Comparison of ENCODE assay signal across 9 mouse cellular contexts in genomic region chr4:58266294-58266693, GRCm38 (mm10). TPM values are rescaled to one million over a fixed set of nuclear protein-coding genes. Genes with fewer than 3 reads are reported as not detected.
DNase-seq lines count a peak whose midpoint lies in the region; ATAC-seq and TF ChIP-seq lines count a peak whose summit lies in the region.
"Had no signal": no experiment of that assay in that cellular context is flagged by ENCODE, and none has a peak within 500 bp of the region (broad histone marks: within the 10 kb centered on the region; RNA-seq: fewer than 3 reads in every experiment).

No protein-coding gene starts in this region.

- no peaks in the 10 kb centered on the region for H3K27me3 ChIP-seq in hindbrain, embryonic 14.5 days (ENCODE audit: control insufficient read depth, insufficient read depth, low read length)
- H3K27me3 ChIP-seq in neural tube, embryonic 15.5 days (replicated peaks), result no peaks in the 10 kb centered on the region
- H3K27me3 ChIP-seq: megakaryocyte, embryonic 14.5 days had no signal

- no peak overlapping the region for H3K4me2 ChIP-seq in hindbrain, embryonic 14.5 days (replicated peaks)
- no peak overlapping the region for H3K4me2 ChIP-seq in neural tube, embryonic 15.5 days

- H3K9me3 ChIP-seq in hindbrain, embryonic 14.5 days (ENCODE audit: control insufficient read depth, low read length), result no peaks in the 10 kb centered on the region
- H3K9me3 ChIP-seq in neural tube, embryonic 15.5 days (replicated peaks), result no peaks in the 10 kb centered on the region

- H3K27ac ChIP-seq in hindbrain, embryonic 14.5 days, result no peak overlapping the region
- H3K27ac ChIP-seq in neural tube, embryonic 15.5 days (replicated peaks), result no peak overlapping the region

- H3K9ac ChIP-seq in hindbrain, embryonic 14.5 days, result no peak overlapping the region
- no peak overlapping the region for H3K9ac ChIP-seq in neural tube, embryonic 15.5 days (replicated peaks)

- peak; percentile 53; the same call in 1 of the 2 replicates for ATAC-seq in hindbrain, embryonic 14.5 days (ENCODE audit: low FRiP score)
- ATAC-seq in neural tube, embryonic 15.5 days (ENCODE audit: low FRiP score), result no peak

- TF ChIP-seq POLR2A in brain, embryonic 14.5 days (IDR thresholded peaks at IDR 0.05; ENCODE audit: borderline replicate concordance, extremely low read depth, insufficient read depth, insufficient read length, poor library complexity, severe bottlenecking), result no peak

- H3K4me3 ChIP-seq in hindbrain, embryonic 14.5 days (replicated peaks; ENCODE audit: low read length), result no peak overlapping the region
- H3K4me3 ChIP-seq in neural tube, embryonic 15.5 days (replicated peaks), result no peak overlapping the region
- H3K4me3 ChIP-seq: megakaryocyte, embryonic 14.5 days had no signal

- H3K36me3 ChIP-seq in hindbrain, embryonic 14.5 days (replicated peaks; ENCODE audit: control insufficient read depth, insufficient read depth), result no peaks in the 10 kb centered on the region
- H3K36me3 ChIP-seq in neural tube, embryonic 15.5 days, result no peaks in the 10 kb centered on the region

- DNase-seq in heart, postnatal 4 days, result peak; percentile 55
- no peak for DNase-seq in heart, adult 11 months
- peak; percentile 19 for DNase-seq in ovary, postnatal 36 days (ENCODE audit: low spot score)
- DNase-seq in ovary, adult 18-20 months (ENCODE audit: low spot score), result no peak
- peak; percentile 72 for DNase-seq in brain, embryonic 14.5 days (ENCODE audit: low read depth)
- peak; percentile 78 for DNase-seq in hindbrain, embryonic 14.5 days (ENCODE audit: low spot score)
- DNase-seq in right cerebral cortex, postnatal 4 days, result peak; percentile 74

- H3K4me1 ChIP-seq in hindbrain, embryonic 14.5 days (replicated peaks; ENCODE audit: control insufficient read depth, insufficient read depth, low read length), result no peaks in the 10 kb centered on the region
- no peaks in the 10 kb centered on the region for H3K4me1 ChIP-seq in neural tube, embryonic 15.5 days

- WGBS in hindbrain, embryonic 14.5 days, result 59% methylated on average over 7 of the region's 7 CpGs
- WGBS in neural tube, embryonic 15.5 days, result 59% methylated on average over 7 of the region's 7 CpGs

- peak; percentile 71; the same call in 1 of the 2 replicates for TF ChIP-seq CTCF in brain, embryonic 14.5 days (IDR thresholded peaks at IDR 0.05; ENCODE audit: borderline replicate concordance, extremely low read depth, insufficient read depth, insufficient read length)

RNA-seq across cellular contexts. Expression of gene Musk, which starts 19.5 kb away (rescaled TPM):
- under 1 TPM; 0.38 to 0.47 TPM for total RNA-seq in heart, postnatal 4 days (2021)
- polyA plus RNA-seq in brain, embryonic 14.5 days (2012; rRNA removed), result 0.03 and 0.10 TPM in 2 replicates
- polyA plus RNA-seq in hindbrain, embryonic 14.5 days (2014; fragmentation: Nextera tagmentation; extraction: Ambion mirVana), result 0.05 TPM in 1 of 2 replicates, not detected in the other
- 0.42 and 0.50 TPM in 2 replicates for polyA plus RNA-seq in neural tube, embryonic 15.5 days (2015; fragmentation: Nextera tagmentation; extraction: Ambion mirVana)

RNA-seq across cellular contexts. Expression of gene Svep1, which starts 59.6 kb away (rescaled TPM):
- total RNA-seq in heart, postnatal 4 days (2021), result 1 to 10 TPM; 9.7 TPM
- polyA plus RNA-seq in brain, embryonic 14.5 days (2012; rRNA removed), result 1.1 and 2.3 TPM in 2 replicates
- polyA plus RNA-seq in hindbrain, embryonic 14.5 days (2014; fragmentation: Nextera tagmentation; extraction: Ambion mirVana), result 0.62 and 0.64 TPM in 2 replicates
- 0.90 and 1.7 TPM in 2 replicates for polyA plus RNA-seq in neural tube, embryonic 15.5 days (2015; fragmentation: Nextera tagmentation; extraction: Ambion mirVana)

Comparison
In these comparisons a context has a peak if more than half of its experiments do, and no peak if none do; other contexts are left out.
1. DNase-seq: peak in heart, postnatal 4 days (single experiment), ovary, postnatal 36 days (single experiment), brain, embryonic 14.5 days (single experiment), hindbrain, embryonic 14.5 days (single experiment) and right cerebral cortex, postnatal 4 days (single experiment); none in heart, adult 11 months (single experiment) and ovary, adult 18-20 months (single experiment).